Mouse (Mus musculus) regulatory T cell (primary cell): Measurements from ENCODE around the gene Fabp6.

Experiments used
- in situ Hi-C: fragments of 300-600 bp; cut with MboI, MseI; formaldehyde crosslinking; loops from one replicate; pipeline ENCODE4 v1.15.1; 2025; ENCODE audit warnings: high pct_unique_total_duplicates

Gene Fabp6

DNA sequence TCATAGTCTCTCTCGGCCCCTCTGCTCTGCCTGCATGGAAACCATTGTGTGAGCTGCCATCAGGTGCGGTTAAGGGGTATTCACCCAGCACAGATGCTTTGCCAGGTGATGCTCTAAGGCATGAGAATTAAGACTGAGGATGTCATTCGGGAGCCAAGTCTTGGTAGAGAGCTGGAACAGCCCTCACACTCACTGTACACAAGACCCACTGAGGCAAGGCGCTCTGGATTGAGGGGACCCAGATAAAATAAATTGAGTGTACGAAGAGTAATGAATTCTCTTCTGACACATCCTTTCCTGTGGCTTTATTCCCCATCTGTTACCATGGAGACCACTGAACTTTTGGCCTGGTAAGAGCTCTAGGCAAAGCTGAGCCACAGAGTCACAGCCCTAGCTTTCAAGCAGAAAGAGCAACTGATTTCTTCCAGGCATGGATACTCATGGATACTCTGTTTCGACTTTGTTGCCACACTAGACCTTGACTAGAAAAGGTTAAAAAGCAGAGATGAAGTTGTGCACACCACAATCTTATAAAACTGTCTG, 11.7 kb downstream of the Fabp6 start:
- in situ Hi-C loops: no loop called here

GRCm38 (mm10) chr11:43586324-43587090, 14.8 kb downstream of the Fabp6 start, which contains the start of gene 4933415A04Rik:
4933415A04Rik (plus strand) TSS chr11:43587040.
- in situ Hi-C loops: no loop called here

GRCm38 (mm10) chr11:43585211-43586005, 15.9 kb downstream of the Fabp6 start:
- in situ Hi-C loops: no loop called here

DNA sequence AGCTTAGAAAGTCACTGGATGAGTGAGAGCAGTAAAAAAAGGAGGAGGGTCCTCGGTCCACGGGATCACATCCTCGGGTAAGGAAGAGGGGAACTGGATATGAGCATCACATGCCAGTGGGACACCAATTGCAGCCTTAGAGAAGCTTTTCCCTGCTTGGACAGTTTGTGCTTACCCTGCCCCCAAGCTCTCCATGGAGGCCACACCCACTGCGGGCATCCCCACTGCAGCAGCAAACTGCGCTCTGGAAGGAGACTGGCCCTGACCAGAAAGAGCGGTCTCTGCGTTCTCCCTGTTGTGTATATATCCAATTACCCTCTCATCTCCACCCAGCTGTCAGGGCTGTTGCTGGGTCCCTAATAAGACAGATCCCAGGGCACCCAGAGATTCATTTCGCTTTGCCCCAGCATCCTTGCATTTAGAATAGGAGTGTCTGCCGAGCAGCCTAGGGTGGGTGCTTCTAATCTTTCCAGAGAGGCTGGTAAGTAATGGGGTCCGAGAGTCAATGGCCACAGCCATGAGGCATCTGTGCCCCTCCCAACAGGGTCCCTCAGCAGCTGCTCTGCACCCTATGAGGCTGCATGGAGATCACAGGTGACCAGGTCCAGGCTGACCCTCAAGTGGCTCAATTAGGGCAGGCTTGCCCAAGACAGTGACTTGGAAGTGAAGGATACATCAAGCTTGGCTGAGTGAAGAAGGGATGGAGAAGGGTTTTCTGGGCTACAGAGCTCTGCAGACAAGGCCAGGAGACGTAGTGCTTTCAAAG, 23.4 kb downstream of the Fabp6 start:
- in situ Hi-C loops: no loop called here

GRCm38 (mm10) chr11:43575376-43576151, 25.8 kb downstream of the Fabp6 start:
- in situ Hi-C loops: no loop called here

DNA sequence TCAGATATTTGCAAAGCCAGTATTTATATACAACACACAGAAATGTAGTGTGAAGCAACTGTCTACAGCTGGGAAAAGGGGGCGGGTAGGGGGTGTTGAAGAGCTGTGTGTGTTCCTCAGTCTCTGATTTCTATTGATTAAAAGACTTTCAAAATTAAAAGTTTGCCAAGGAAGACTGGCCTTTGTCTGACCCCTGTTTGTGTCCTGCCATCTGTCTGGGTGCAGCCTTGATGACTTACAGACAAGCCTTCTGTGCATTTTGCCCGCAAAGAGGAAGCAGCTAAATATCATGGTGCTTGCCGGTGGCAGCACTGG, 26.3 kb downstream of the Fabp6 start:
- in situ Hi-C loops: no loop called here

DNA sequence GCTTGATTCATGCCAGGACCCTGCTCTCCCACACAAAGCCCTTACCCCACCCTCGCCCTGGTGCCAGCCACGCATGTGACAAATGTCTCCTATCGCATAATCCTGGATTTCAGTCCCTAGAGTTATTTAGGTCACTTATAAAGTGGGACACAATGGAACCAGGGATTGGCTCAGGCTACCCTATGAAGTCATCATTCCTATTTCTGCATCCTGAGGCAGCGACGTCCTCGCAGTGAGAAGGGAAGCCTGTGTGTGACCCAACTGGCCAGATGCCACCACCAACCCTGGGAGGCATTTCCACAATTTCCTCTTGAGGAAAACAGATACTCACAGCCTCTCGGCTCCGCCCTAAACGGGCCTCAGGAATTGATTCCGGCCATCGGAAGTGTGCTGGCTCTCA, 31.7 kb downstream of the Fabp6 start:
- in situ Hi-C loops: no loop called here

DNA sequence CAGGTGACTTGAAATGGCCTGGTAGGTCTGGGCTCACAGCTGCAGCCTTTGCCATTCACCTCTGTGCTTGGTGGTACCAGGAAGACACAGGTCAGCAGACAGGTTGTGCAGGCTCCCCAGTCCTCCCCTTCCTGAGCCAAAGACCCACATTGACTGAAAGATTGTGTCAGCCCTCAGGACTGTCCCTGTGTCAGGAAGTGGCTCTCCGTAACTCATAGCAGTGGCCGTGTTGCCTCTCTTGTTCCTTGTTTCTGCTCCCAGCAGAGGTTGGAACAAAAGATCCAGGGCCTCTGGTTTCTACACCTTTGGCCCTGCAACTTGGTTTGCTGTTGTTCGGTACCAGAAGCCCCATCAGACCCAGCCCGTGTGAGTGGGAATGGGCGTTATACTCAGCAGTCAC, 32.2 kb downstream of the Fabp6 start:
- in situ Hi-C loops: no loop called here

DNA sequence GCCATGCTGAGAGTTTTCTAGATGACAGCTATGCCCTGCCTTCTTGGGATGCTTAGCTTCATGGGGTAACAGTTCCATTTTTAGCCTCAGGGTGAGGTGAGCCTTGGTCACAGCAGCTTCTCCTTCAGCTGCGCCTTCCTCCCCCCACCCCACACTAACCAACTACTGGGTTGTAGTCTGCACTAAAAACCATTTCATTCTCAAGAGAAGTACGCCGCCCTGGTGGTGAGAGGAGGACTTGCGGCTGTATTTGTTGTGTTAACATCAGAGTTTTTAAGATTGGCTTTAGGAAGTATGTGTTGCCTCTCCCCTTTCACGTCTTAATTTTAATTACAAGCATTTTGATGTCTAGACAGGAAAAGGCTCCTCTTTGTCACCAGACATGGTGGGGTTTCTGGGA, 33.1 kb downstream of the Fabp6 start:
- in situ Hi-C loops: no loop called here

- in situ Hi-C loops: no loop called here
These were observed 34.6 kb downstream of the Fabp6 start for GRCm38 (mm10) chr11:43566696-43567095.

GRCm38 (mm10) chr11:43565852-43566251, 35.5 kb downstream of the Fabp6 start:
- in situ Hi-C loops: no loop called here

- in situ Hi-C loops: no loop called here
These were observed 35.9 kb downstream of the Fabp6 start for GRCm38 (mm10) chr11:43565414-43565813.

GRCm38 (mm10) chr11:43563654-43564244, 37.6 kb downstream of the Fabp6 start:
- in situ Hi-C loops: no loop called here

DNA sequence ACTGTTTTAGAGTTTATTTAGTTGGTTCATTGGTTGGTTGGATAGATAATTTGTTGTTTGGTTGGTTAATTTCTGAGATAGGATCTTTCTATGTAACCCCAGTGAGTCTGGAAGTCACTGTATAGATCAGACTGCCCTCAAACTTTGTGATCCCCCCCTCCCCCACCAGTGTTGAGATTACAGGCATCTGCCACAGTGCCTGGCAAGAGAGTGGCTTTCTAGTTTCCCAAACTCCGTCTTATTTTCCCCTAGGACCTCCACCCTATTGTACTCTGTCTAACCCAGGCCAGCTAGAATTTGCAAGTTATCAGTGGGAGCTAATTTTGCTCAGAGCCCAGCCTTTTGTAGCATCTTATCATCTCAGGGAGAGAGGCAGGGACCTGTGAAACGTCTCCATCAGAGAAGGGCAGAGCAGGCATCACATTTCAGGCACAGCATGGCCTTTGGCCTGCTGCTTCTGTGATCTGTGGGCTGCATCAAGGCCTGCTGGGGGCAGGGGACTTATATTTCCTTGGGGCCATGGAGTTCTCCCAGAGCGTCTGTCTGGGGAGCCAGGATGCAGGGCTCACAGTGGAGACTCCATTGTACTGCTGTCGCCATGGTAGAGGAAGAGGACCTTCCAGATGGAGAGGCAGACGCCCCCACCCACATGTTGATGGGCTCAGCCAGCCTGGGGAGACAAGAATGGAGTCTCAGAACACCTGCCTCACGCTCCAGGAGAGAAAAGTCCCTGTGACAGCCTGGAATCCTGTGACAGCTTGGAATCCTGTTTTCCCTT, 41.6 kb downstream of the Fabp6 start:
- in situ Hi-C loops: no loop called here

GRCm38 (mm10) chr11:43556538-43556937, 44.8 kb downstream of the Fabp6 start:
- in situ Hi-C loops: no loop called here

DNA sequence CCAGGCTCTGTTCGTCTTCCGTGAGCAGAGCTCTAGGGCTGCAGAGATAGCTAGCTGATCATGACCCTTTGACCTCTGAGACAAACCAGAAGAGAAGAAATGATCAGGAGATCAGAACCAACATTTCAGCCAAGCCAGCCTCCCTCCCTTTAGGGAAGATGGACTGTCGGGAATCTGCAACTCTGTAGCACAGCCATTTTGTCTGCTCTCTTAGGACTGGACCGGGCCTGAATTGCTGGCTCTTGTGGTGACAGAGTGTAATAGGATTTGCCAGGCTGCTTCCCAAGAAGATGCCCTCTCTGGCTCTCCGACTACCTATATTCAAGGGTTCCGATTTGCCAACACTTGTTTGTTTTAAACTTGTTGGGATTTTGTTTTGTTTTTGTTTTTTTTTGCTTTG, 48.7 kb downstream of the Fabp6 start:
- in situ Hi-C loops: no loop called here

- in situ Hi-C loops: no loop called here
These were observed 49.6 kb downstream of the Fabp6 start for GRCm38 (mm10) chr11:43551756-43552155.

DNA sequence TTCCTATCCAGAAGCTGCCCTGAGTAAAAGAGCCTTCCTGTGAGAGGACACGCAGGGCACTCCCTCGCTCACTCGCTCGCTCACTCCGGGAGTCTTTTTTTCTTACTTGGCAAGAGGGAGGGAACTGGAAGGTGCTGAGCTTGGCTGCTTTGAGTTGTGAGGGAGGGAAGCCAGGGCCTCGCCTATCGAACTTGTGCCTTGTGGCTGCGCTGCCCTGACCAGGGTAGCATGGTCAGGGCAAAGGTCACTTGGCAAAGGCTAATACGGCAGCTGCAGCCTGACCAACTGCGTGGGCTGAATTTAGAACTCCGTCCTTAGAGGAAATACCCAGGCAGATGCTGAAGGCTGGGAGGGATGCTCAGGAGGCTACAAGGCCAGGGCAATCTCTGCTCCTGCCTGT, 51.6 kb downstream of the Fabp6 start:
- in situ Hi-C loops: no loop called here

DNA sequence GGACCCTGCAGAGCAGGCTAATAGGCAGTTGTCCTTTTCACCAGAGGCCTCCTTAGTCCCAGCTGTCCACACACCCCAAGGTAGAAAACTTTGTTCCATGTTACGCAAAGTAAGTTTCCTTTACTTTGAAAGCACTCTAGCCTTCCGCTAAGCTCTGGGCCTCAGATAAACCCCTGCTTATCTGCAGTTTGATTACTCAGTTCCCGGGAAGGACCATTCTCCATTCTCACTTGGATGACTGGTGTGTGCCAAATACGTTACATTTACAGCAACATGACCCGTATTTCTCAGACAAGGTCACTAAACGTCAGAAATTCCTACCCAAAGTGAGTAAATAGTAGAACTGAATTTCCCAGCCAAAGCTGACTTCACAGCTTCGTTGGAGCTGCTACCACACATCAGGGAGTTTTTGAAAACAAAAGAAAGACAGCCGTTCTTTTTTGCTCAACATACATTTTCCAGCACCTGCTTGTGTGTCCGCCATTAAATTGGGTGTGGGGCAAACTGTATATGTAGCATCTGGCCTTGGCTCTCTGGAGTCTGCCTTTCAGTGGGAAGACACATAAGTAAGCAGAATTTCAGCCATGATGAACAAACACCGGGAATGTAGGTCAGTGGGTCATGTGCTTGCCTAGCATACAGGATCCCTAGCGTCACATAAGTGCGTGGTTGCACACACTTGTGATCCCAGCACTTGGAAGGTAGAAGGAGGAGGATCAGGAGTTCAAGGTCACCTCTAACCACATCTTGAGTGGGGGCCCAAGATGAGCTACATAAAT, 52.5 kb downstream of the Fabp6 start:
- in situ Hi-C loops: no loop called here
